Mouse (Mus musculus): ENCODE results near the gene Cldn11.
A peak's percentile ranks its signal among the peaks of the same experiment; 100 is the strongest.
"Not testable (repeated sequence)": the region's sequence is repeated elsewhere in the genome, so short reads cannot be mapped to it uniquely, and the experiment has no call there.

The Cldn11 gene

GRCm38 (mm10) chr3:31149706-31150105, at the start of gene Cldn11:
Gene Cldn11 (plus strand): TSS chr3:31149920.
- no peak for DNase-seq (ENCODE audit: low spot score in 2 of 2)

GRCm38 (mm10) chr3:31100026-31100425, 49.7 kb upstream of the Cldn11 start:
- DNase-seq (ENCODE audit: low spot score in 2 of 2) = no peak

GRCm38 (mm10) chr3:31100802-31101201, 48.9 kb upstream of the Cldn11 start:
- DNase-seq (ENCODE audit: low spot score in 2 of 2) = no peak

- DNase-seq (ENCODE audit: low spot score in 2 of 2) = no peak
Measured at GRCm38 (mm10) chr3:31104936-31105335, 44.8 kb upstream of the Cldn11 start.

GRCm38 (mm10) chr3:31106597-31106996, 43.1 kb upstream of the Cldn11 start:
- DNase-seq (ENCODE audit: low spot score in 2 of 2) = no peak

GRCm38 (mm10) chr3:31107674-31108073, 42.0 kb upstream of the Cldn11 start:
- no peak for DNase-seq (ENCODE audit: low spot score in 2 of 2)

GRCm38 (mm10) chr3:31109108-31109507, 40.6 kb upstream of the Cldn11 start:
- no peak for DNase-seq (ENCODE audit: low spot score in 2 of 2)

- no peak for DNase-seq (ENCODE audit: low spot score in 2 of 2)
Measured at GRCm38 (mm10) chr3:31123098-31123497, 26.6 kb upstream of the Cldn11 start.

GRCm38 (mm10) chr3:31126303-31126702, 23.4 kb upstream of the Cldn11 start:
- DNase-seq (ENCODE audit: low spot score in 2 of 2) = no peak

GRCm38 (mm10) chr3:31126848-31127247, 22.9 kb upstream of the Cldn11 start:
- DNase-seq (ENCODE audit: low spot score in 2 of 2) = no peak

- DNase-seq (ENCODE audit: low spot score in 2 of 2) = no peak
Measured at GRCm38 (mm10) chr3:31129766-31130165, 20.0 kb upstream of the Cldn11 start.

- no peak for DNase-seq (ENCODE audit: low spot score in 2 of 2)
Measured at GRCm38 (mm10) chr3:31133664-31134063, 16.1 kb upstream of the Cldn11 start.

GRCm38 (mm10) chr3:31134246-31134645, 15.5 kb upstream of the Cldn11 start:
- no peak for DNase-seq (ENCODE audit: low spot score in 2 of 2)

- no peak for DNase-seq (ENCODE audit: low spot score in 2 of 2)
Measured at GRCm38 (mm10) chr3:31134696-31135095, 15.0 kb upstream of the Cldn11 start.

- DNase-seq (ENCODE audit: low spot score in 2 of 2) = not testable (repeated sequence)
Measured at GRCm38 (mm10) chr3:31136591-31136990, 13.1 kb upstream of the Cldn11 start.

GRCm38 (mm10) chr3:31138454-31139424, 11.0 kb upstream of the Cldn11 start:
- DNase-seq (ENCODE audit: low spot score in 2 of 2) = peak; percentile 51 to 60

GRCm38 (mm10) chr3:31141621-31142020, 8.1 kb upstream of the Cldn11 start:
- DNase-seq (ENCODE audit: low spot score in 2 of 2) = no peak

- not testable (repeated sequence) for DNase-seq (ENCODE audit: low spot score in 2 of 2)
Measured at GRCm38 (mm10) chr3:31145222-31145621, 4.5 kb upstream of the Cldn11 start.

GRCm38 (mm10) chr3:31145641-31146290, 4.0 kb upstream of the Cldn11 start:
- DNase-seq (ENCODE audit: low spot score in 2 of 2) = peak; percentile 12 to 28

GRCm38 (mm10) chr3:31148595-31148994, 1.1 kb upstream of the Cldn11 start:
- DNase-seq (ENCODE audit: low spot score in 2 of 2) = no peak

GRCm38 (mm10) chr3:31152108-31152507, 2.4 kb downstream of the Cldn11 start:
- no peak for DNase-seq (ENCODE audit: low spot score in 2 of 2)

GRCm38 (mm10) chr3:31156126-31156525, 6.4 kb downstream of the Cldn11 start:
- DNase-seq (ENCODE audit: low spot score in 2 of 2) = no peak

GRCm38 (mm10) chr3:31157776-31158175, 8.1 kb downstream of the Cldn11 start:
- no peak for DNase-seq (ENCODE audit: low spot score in 2 of 2)
